Mouse (Mus musculus): ENCODE data around the gene Ear10. TPM values are rescaled to one million over a fixed set of nuclear protein-coding genes. Genes with fewer than 3 reads are reported as not detected.
A peak's percentile ranks its signal among the peaks of the same experiment; 100 is the strongest.
"Not testable (repeated sequence)": the region's sequence is repeated elsewhere in the genome, so short reads cannot be mapped to it uniquely, and the experiment has no call there.

Ear10 gene
- polyA plus RNA-seq (2015; fragmentation: Nextera tagmentation; extraction: Ambion mirVana) = not detected in 2 replicates

DNA sequence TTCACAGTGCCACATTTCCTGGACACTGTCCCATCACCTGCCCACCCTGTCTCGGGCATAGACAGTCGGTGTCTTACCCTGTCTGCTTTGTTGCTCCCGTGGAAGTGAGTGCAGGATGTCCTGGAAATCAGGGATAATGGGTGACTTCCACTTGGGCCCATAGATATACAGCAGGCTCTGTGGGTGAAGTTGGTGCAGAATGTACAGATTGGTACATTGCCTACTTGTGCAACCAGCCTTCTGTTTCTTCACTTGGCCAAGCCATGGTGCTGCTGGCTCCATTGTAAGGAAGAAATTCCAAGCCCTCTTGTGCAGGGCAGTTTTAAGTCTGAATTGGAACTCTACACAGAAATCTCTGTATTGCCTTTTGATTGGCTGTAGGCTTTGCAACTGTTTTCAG lies at the start of gene Ear10:
Ear10 (minus strand) TSS at position 101 of the 400 bp plus-strand sequence.
- H3K4me3 ChIP-seq (replicated peaks; ENCODE audit: low read length); H3K9ac ChIP-seq (ENCODE audit: low read length); H3K9me3 ChIP-seq (replicated peaks; ENCODE audit: control insufficient read depth, low read length); H3K4me2 ChIP-seq (ENCODE audit: low read depth, low read length); H3K27me3 ChIP-seq (ENCODE audit: control insufficient read depth, insufficient read depth, low read length); H3K27ac ChIP-seq (ENCODE audit: low read length); ATAC-seq (ENCODE audit: insufficient read depth, low FRiP score); H3K4me1 ChIP-seq (ENCODE audit: control insufficient read depth, insufficient read depth, low read length); H3K36me3 ChIP-seq (ENCODE audit: control insufficient read depth, insufficient read depth, low read length): not testable (repeated sequence)
- WGBS = 83% methylated on average over 3 of the region's 3 CpGs

DNA sequence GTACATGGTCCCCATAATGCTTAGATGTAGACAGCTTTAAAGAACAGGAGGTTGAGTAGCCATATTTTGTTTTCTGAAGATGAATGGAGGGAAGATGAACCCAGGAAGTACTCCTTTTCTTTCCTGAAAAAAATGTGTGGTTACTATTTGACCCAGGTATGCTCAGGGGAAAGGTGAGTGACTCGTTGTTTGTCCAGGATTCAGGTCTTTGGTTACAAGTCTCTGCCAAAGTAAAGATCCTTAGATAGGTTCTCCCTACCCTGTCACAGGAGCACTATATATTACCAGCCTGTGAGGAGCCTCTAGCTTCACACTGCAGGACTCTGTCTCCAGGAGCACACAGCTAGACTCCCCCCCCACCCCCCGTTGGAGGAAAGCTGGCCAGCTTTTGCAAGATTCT lies 33.4 kb upstream of the Ear10 start, which contains the start of gene Ang5:
Ang5 (plus strand) TSS at position 301 of the 400 bp plus-strand sequence.
- H3K4me1 ChIP-seq (ENCODE audit: control insufficient read depth, insufficient read depth, low read length); H3K36me3 ChIP-seq (ENCODE audit: control insufficient read depth, insufficient read depth, low read length); H3K27ac ChIP-seq (ENCODE audit: low read length); H3K9ac ChIP-seq (ENCODE audit: low read length); ATAC-seq (ENCODE audit: insufficient read depth, low FRiP score); H3K4me3 ChIP-seq (replicated peaks; ENCODE audit: low read length); H3K27me3 ChIP-seq (ENCODE audit: control insufficient read depth, insufficient read depth, low read length); H3K9me3 ChIP-seq (replicated peaks; ENCODE audit: control insufficient read depth, low read length); H3K4me2 ChIP-seq (ENCODE audit: low read depth, low read length): not testable (repeated sequence)
- no CpG with 5 or more reads among the region's 2 CpGs for WGBS

DNA sequence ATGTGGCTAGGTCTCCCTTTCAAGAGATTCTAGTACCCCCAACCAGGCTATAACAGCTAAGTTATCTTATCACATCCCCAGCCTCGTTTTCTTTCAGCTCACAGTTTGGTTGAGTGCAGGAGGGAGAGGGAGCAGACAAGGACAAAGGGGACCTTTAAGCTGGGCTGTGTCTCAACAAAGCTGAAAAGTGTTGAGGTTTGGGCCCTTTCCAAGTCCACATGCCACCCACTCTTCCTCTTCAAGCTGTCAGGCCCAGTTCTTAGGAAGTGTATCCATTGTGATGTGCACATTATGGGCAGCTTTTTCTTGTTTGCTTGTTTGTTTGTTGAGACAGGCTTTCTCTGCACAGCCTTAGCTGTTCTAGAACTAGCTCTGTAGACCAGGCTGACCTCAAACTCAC lies 31.7 kb upstream of the Ear10 start:
- not testable (repeated sequence) for H3K4me2 ChIP-seq (ENCODE audit: low read depth, low read length); H3K9me3 ChIP-seq (replicated peaks; ENCODE audit: control insufficient read depth, low read length); H3K36me3 ChIP-seq (ENCODE audit: control insufficient read depth, insufficient read depth, low read length); H3K9ac ChIP-seq (ENCODE audit: low read length); H3K27ac ChIP-seq (ENCODE audit: low read length); ATAC-seq (ENCODE audit: insufficient read depth, low FRiP score); H3K4me3 ChIP-seq (replicated peaks; ENCODE audit: low read length); H3K4me1 ChIP-seq (ENCODE audit: control insufficient read depth, insufficient read depth, low read length); H3K27me3 ChIP-seq (ENCODE audit: control insufficient read depth, insufficient read depth, low read length)
- no CpG with 5 or more reads among the region's 1 CpGs for WGBS

DNA sequence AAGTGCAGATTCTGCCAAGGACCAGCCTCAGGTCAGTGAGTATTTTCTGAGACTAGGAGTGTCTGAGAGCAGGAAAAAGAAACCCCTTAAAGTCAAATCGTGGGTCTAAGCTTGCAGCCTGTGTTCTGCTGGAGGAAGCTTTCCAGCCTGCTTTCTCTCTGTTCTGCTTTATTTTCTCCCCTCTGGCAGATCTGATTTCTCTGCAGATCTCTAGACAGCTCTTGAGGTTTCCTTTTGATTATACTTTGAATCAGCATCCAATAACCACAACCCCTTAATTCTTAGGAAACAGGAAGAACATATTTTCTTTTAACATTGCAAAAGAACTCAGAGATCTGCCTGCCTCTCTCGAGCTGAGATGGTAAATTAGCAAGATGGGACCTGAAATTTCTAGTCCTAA lies 30.0 kb upstream of the Ear10 start:
- ATAC-seq (ENCODE audit: insufficient read depth, low FRiP score); H3K27me3 ChIP-seq (ENCODE audit: control insufficient read depth, insufficient read depth, low read length); H3K4me2 ChIP-seq (ENCODE audit: low read depth, low read length); H3K9ac ChIP-seq (ENCODE audit: low read length); H3K9me3 ChIP-seq (replicated peaks; ENCODE audit: control insufficient read depth, low read length); H3K4me3 ChIP-seq (replicated peaks; ENCODE audit: low read length); H3K36me3 ChIP-seq (ENCODE audit: control insufficient read depth, insufficient read depth, low read length); H3K27ac ChIP-seq (ENCODE audit: low read length); H3K4me1 ChIP-seq (ENCODE audit: control insufficient read depth, insufficient read depth, low read length): not testable (repeated sequence)
- 44% methylated on average over 2 of the region's 2 CpGs for WGBS

DNA sequence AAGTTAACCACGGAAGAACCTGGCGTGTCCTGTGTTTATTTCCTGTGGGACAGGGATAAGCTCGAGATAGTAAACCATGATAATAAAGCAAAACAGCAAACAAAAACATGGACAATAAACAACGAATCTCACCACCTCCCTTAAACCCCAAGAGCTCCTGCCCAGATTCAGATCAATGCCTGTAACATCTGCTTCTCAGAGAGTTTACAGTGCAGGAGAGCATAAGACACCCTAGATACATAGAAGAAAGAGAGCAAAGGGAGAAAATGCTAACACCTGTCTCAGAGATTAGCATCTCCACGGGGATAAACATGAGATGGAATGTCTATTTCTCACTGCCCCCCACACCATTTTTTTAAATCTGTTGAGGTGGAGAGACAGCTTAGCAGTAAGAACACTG lies 10.0 kb upstream of the Ear10 start:
- ATAC-seq (ENCODE audit: insufficient read depth, low FRiP score) = not testable (repeated sequence)

DNA sequence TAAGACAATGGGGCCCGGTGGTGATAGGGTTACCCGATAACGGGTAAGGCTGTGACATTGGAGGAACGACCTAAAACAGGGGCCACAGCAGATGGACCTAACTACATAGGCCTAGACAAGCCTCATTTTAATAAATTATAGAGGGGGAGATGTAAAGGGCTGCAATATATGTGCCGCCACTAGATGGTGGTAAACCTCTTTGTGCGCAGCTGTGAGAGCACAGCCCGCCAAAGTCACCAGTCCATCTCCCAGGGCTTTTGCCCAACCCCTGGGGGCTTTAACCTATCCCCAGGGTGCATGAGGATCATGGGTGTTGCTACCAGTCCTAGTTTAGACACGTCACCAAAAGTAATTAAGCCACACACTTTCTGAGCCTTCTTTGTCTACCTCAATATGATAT lies 9.6 kb upstream of the Ear10 start:
- H3K36me3 ChIP-seq (ENCODE audit: control insufficient read depth, insufficient read depth, low read length); ATAC-seq (ENCODE audit: insufficient read depth, low FRiP score); H3K9me3 ChIP-seq (replicated peaks; ENCODE audit: control insufficient read depth, low read length); H3K4me3 ChIP-seq (replicated peaks; ENCODE audit: low read length); H3K27me3 ChIP-seq (ENCODE audit: control insufficient read depth, insufficient read depth, low read length); H3K27ac ChIP-seq (ENCODE audit: low read length); H3K9ac ChIP-seq (ENCODE audit: low read length); H3K4me2 ChIP-seq (ENCODE audit: low read depth, low read length); H3K4me1 ChIP-seq (ENCODE audit: control insufficient read depth, insufficient read depth, low read length): not testable (repeated sequence)
- WGBS = 16% methylated on average over 8 of the region's 8 CpGs

More for the DNA sequence above, 10.0 kb upstream of the Ear10 start:
- H3K4me2 ChIP-seq (ENCODE audit: low read depth, low read length); H3K27ac ChIP-seq (ENCODE audit: low read length); H3K4me1 ChIP-seq (ENCODE audit: control insufficient read depth, insufficient read depth, low read length); H3K4me3 ChIP-seq (replicated peaks; ENCODE audit: low read length); H3K9ac ChIP-seq (ENCODE audit: low read length); H3K27me3 ChIP-seq (ENCODE audit: control insufficient read depth, insufficient read depth, low read length); H3K9me3 ChIP-seq (replicated peaks; ENCODE audit: control insufficient read depth, low read length); H3K36me3 ChIP-seq (ENCODE audit: control insufficient read depth, insufficient read depth, low read length): not testable (repeated sequence)
- WGBS = 58% methylated on average over 5 of the region's 5 CpGs

DNA sequence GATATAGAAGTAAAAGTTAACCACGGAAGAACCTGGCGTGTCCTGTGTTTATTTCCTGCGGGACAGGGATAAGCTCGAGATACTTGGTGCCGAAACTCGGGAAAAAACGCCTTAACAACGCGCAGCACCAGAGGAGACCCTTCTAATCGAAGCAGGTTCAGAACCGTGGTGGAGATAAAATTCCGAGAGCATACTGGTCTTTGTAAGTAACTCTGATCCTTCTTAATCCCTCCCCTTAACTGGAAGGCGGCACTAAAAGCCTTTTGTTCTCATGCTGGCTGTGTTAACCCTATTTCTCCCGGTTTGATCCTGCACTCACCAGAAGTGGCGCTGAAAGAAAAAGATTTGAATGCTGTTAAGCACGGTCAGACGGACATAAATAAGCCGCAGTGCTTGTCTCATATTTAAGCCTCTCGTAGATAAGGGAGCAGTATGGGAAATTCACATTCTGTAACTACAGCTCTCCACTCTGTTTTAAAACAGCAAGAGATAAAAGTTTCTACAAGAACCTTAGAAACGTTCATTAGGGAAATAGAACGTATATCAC lies 2.1 kb upstream of the Ear10 start:
- H3K4me2 ChIP-seq (ENCODE audit: low read depth, low read length) = peak overlapping the region; percentile 50
- 5% methylated on average over 21 of the region's 21 CpGs for whole genome bisulfite sequencing
- H3K4me1 ChIP-seq (ENCODE audit: control insufficient read depth, insufficient read depth, low read length); H3K9me3 ChIP-seq (replicated peaks; ENCODE audit: control insufficient read depth, low read length); H3K36me3 ChIP-seq (ENCODE audit: control insufficient read depth, insufficient read depth, low read length); H3K27me3 ChIP-seq (ENCODE audit: control insufficient read depth, insufficient read depth, low read length): not testable (repeated sequence)
- H3K9ac ChIP-seq (ENCODE audit: low read length) = peak overlapping the region; percentile 75
- peak overlapping the region; percentile 57 for H3K4me3 ChIP-seq (replicated peaks; ENCODE audit: low read length)
- peak overlapping the region; percentile 81 for H3K27ac ChIP-seq (ENCODE audit: low read length)
- ATAC-seq (ENCODE audit: insufficient read depth, low FRiP score) = peak; percentile 68; the same call in 1 of the 2 replicates

DNA sequence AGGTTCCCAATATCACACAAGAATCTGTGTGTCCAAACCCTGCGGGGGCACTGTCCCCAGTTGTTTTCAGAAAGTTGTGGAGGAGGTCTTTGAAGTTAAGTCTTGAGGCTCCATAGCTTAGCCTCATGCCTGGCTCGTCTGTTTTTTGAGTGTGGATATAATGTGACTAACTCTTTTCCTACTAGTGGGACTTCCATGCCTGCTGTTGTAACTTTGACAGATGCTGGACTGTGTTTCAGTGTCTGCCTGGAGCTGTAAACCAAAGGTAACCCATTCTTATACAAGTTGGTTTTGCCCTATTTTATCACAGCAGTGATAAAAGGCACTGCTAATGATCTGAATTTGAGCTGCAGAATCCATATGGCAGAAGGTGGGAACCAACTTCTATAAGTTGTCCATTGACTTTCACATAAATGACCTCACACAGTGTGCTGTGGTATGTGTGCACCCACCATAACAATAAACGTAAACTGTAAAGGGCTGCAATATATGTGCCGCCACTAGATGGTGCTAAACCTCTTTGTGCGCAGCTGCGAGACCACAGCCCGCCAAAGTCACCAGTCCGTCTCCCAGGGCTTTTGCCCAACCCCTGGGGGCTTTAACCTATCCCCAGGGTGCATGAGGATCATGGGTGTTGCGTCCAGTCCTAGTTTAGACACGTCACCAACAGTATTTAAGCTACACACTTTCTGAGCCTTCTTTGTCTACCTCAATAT lies 1.5 kb upstream of the Ear10 start, which contains the start of gene Gm8113:
Gm8113 (plus strand) TSS at position 703 of the 716 bp plus-strand sequence.
- not testable (repeated sequence) for H3K27me3 ChIP-seq (ENCODE audit: control insufficient read depth, insufficient read depth, low read length); H3K9me3 ChIP-seq (replicated peaks; ENCODE audit: control insufficient read depth, low read length); H3K4me1 ChIP-seq (ENCODE audit: control insufficient read depth, insufficient read depth, low read length); H3K36me3 ChIP-seq (ENCODE audit: control insufficient read depth, insufficient read depth, low read length)
- Histone ChIP-seq H3K4me2 (ENCODE audit: low read depth, low read length) (peak within 1 kb of the TSS; percentile 50), H3K4me3 (replicated peaks; ENCODE audit: low read length) (peak within 1 kb of the TSS; percentile 57), H3K9ac (ENCODE audit: low read length) (peak within 1 kb of the TSS; percentile 75), H3K27ac (ENCODE audit: low read length) (peak within 1 kb of the TSS; percentile 81)
- peak; percentile 85; the same call in 1 of the 2 replicates for ATAC-seq (ENCODE audit: insufficient read depth, low FRiP score)
- 9% methylated on average over 10 of the region's 10 CpGs for WGBS

DNA sequence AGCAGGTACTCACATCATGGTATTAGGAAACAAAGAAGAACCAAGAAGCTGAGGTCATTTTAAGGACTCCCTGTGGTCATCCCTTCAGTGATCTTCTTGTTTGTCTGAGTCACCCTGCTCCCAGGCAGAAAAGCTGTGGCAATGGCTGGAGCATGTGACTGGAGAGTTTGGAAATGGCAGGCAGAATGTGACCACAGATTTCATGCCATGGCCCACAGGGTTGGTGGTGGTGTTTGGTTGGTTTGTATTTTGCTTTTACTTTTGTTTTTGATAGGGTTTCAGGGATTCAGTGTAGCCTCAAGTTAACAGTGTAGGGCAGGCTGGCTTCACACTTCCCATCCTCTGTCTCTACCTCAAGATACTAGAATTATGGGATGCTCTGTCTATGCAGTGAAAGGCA lies 5.1 kb downstream of the Ear10 start:
- H3K4me3 ChIP-seq (replicated peaks; ENCODE audit: low read length); H3K4me1 ChIP-seq (ENCODE audit: control insufficient read depth, insufficient read depth, low read length); H3K36me3 ChIP-seq (ENCODE audit: control insufficient read depth, insufficient read depth, low read length); H3K27ac ChIP-seq (ENCODE audit: low read length); H3K4me2 ChIP-seq (ENCODE audit: low read depth, low read length); ATAC-seq (ENCODE audit: insufficient read depth, low FRiP score); H3K9ac ChIP-seq (ENCODE audit: low read length); H3K9me3 ChIP-seq (replicated peaks; ENCODE audit: control insufficient read depth, low read length); H3K27me3 ChIP-seq (ENCODE audit: control insufficient read depth, insufficient read depth, low read length): not testable (repeated sequence)

Data from stomach, embryonic 16.5 days (tissue).